Mouse (Mus musculus): ENCODE results near the gene Fam168a. TPM values are rescaled to one million over a fixed set of nuclear protein-coding genes. Genes with fewer than 3 reads are reported as not detected.

Fam168a gene
- polyA plus RNA-seq, 2 experiments from 2014 or later = 17.3 to 18.0 TPM

GRCm38 (mm10) chr7:100780192-100780591, 73.8 kb downstream of the Fam168a start:
- no peak for ATAC-seq

- no peak for ATAC-seq
These were observed 78.2 kb downstream of the Fam168a start for GRCm38 (mm10) chr7:100784650-100785049.

- ATAC-seq = no peak
These were observed 79.0 kb downstream of the Fam168a start for GRCm38 (mm10) chr7:100785426-100785825.

- no peak for ATAC-seq
These were observed 79.6 kb downstream of the Fam168a start for GRCm38 (mm10) chr7:100786078-100786477.

GRCm38 (mm10) chr7:100788291-100788690, 81.9 kb downstream of the Fam168a start:
- ATAC-seq = no peak

- ATAC-seq = no peak
These were observed 92.4 kb downstream of the Fam168a start for GRCm38 (mm10) chr7:100798810-100799209.

GRCm38 (mm10) chr7:100805391-100805790, 99.0 kb downstream of the Fam168a start:
- ATAC-seq = no peak

GRCm38 (mm10) chr7:100811912-100812311, 105.5 kb downstream of the Fam168a start:
- ATAC-seq = no peak

GRCm38 (mm10) chr7:100812641-100813040, 106.2 kb downstream of the Fam168a start:
- ATAC-seq = no peak

GRCm38 (mm10) chr7:100815900-100816570, 109.6 kb downstream of the Fam168a start:
- no peak for ATAC-seq

GRCm38 (mm10) chr7:100816759-100817441, 110.5 kb downstream of the Fam168a start:
- ATAC-seq = no peak

- no peak for ATAC-seq
These were observed 111.0 kb downstream of the Fam168a start for GRCm38 (mm10) chr7:100817442-100817760.

- ATAC-seq = no peak
These were observed 112.1 kb downstream of the Fam168a start for GRCm38 (mm10) chr7:100818401-100819064.

- no peak for ATAC-seq
These were observed 118.2 kb downstream of the Fam168a start for GRCm38 (mm10) chr7:100824661-100825060.

- ATAC-seq = no peak
These were observed 122.1 kb downstream of the Fam168a start for GRCm38 (mm10) chr7:100828549-100828948.

GRCm38 (mm10) chr7:100833859-100834258, 127.4 kb downstream of the Fam168a start:
- no peak for ATAC-seq

- ATAC-seq = no peak
These were observed 128.7 kb downstream of the Fam168a start for GRCm38 (mm10) chr7:100835168-100835567.

- no peak for ATAC-seq
These were observed 129.3 kb downstream of the Fam168a start for GRCm38 (mm10) chr7:100835711-100836110.

GRCm38 (mm10) chr7:100836657-100837056, 130.2 kb downstream of the Fam168a start:
- no peak for ATAC-seq

- ATAC-seq = no peak
These were observed 131.3 kb downstream of the Fam168a start for GRCm38 (mm10) chr7:100837701-100838100.

- no peak for ATAC-seq
These were observed 133.4 kb downstream of the Fam168a start for GRCm38 (mm10) chr7:100839632-100840402.

- ATAC-seq = no peak
These were observed 134.5 kb downstream of the Fam168a start for GRCm38 (mm10) chr7:100840906-100841305.

- no peak for ATAC-seq
These were observed 135.2 kb downstream of the Fam168a start for GRCm38 (mm10) chr7:100841608-100842007.

Data from activated CD4-positive, CD25-positive, alpha-beta regulatory T cell, adult 4 months (primary cell).